Mouse (Mus musculus) midbrain, postnatal 0 days (tissue): ENCODE measurements at regions not wholly inside any gene's neighbourhood (a gene's known extent, or its start where the extent isn't known, plus 50 kb on each side); places are given as distances from the start of the nearest gene placed in this dataset.
A peak's percentile ranks its signal among the peaks of the same experiment; 100 is the strongest.
"Not testable (repeated sequence)": the region's sequence is repeated elsewhere in the genome, so short reads cannot be mapped to it uniquely, and the experiment has no call there.

ENCODE experiments used
- ATAC-seq: fragments of 200-750 bp; cut with Nextera tagmentation; 2 replicates; pipeline ENCODE4 v1.8.0; 2017; ENCODE audit warnings: moderate number of reproducible peaks, mild to moderate bottlenecking, moderate TSS enrichment, moderate library complexity; ENCODE audit not compliant: low FRiP score
- DNase-seq: peaks from one replicate; pipeline ENCODE4 v3.0.0-alpha.2; 2015; ENCODE audit warnings: low spot score
- H3K27ac ChIP-seq: fragments of 300-500 bp; sonication (generic); 2 replicates; pipeline ENCODE4 v1.5.1; 2014; ENCODE audit warnings: low read depth, mild to moderate bottlenecking, low read length, mixed read lengths
- H3K27me3 ChIP-seq: fragments of 300-500 bp; sonication (generic); 2 replicates; pipeline ENCODE4 v1.6.1; 2014; ENCODE audit warnings: low read length, control low read depth, mixed read lengths; ENCODE audit not compliant: insufficient read depth
- H3K36me3 ChIP-seq: fragments of 300-500 bp; sonication (generic); 2 replicates; pipeline ENCODE4 v1.6.1; 2014; ENCODE audit warnings: low read length, control low read depth, mixed read lengths; ENCODE audit not compliant: insufficient read depth
- H3K4me1 ChIP-seq: fragments of 300-500 bp; sonication (generic); 2 replicates; pipeline ENCODE4 v1.6.1; 2014; ENCODE audit warnings: mild to moderate bottlenecking, control low read depth, antibody characterized with exemption, low read length, mixed read lengths; ENCODE audit not compliant: insufficient read depth
- H3K4me2 ChIP-seq: fragments of 300-500 bp; sonication (generic); 2 replicates; pipeline ENCODE4 v1.6.1; 2014; ENCODE audit warnings: low read depth, mild to moderate bottlenecking, low read length, mixed read lengths; ENCODE audit not compliant: poor library complexity, severe bottlenecking
- H3K4me3 ChIP-seq: fragments of 300-500 bp; sonication (generic); 2 replicates; pipeline ENCODE4 v1.5.1; 2014; ENCODE audit warnings: low read depth, mild to moderate bottlenecking, low read length, moderate library complexity
- H3K9ac ChIP-seq: fragments of 300-500 bp; sonication (generic); replicated peaks from 2 replicates; pipeline ENCODE4 v1.6.1; 2014; ENCODE audit warnings: mild to moderate bottlenecking, low read length, moderate library complexity, mixed read lengths; ENCODE audit not compliant: poor library complexity, severe bottlenecking
- H3K9me3 ChIP-seq: fragments of 300-500 bp; sonication (generic); 2 replicates; pipeline ENCODE4 v1.6.1; 2016; ENCODE audit warnings: low read length, control low read depth
- CTCF ChIP-seq: IDR thresholded peaks from 2 replicates; pipeline ENCODE4 v1.5.1; 2016; ENCODE audit warnings: antibody characterized with exemption, mild to moderate bottlenecking
- WGBS: fragments of 180-500 bp; shearing (Covaris S2); extraction: QIAGEN DNeasy Blood & Tissue Kit; methylation state at CpG from one replicate; pipeline ENCODE4 v1.1.7; 2014; 5-methylcytosine and 5-hydroxymethylcytosine counted together

GRCm38 (mm10) chr5:25624029-25624428 lies 81.6 kb downstream of the Xrcc2 start:
- Histone ChIP-seq H3K36me3 (no peaks in the 10 kb centered on the region), H3K27me3 (no peaks in the 10 kb centered on the region), H3K4me1 (no peaks in the 10 kb centered on the region), H3K4me2 (no peak overlapping the region), H3K4me3 (no peak overlapping the region), H3K9ac (no peak overlapping the region), H3K27ac (no peak overlapping the region), H3K9me3 (no peaks in the 10 kb centered on the region)
- 67% methylated on average over 1 of the region's 1 CpGs for WGBS
- no peak for TF ChIP-seq CTCF
- no peak for ATAC-seq
- no peak for DNase-seq

- no peak overlapping the region for H3K4me3 ChIP-seq
- H3K27me3 ChIP-seq = no peaks in the 10 kb centered on the region
- no peak for TF ChIP-seq CTCF
- H3K9me3 ChIP-seq = no peaks in the 10 kb centered on the region
- no peaks in the 10 kb centered on the region for H3K36me3 ChIP-seq
- H3K4me1 ChIP-seq = no peaks in the 10 kb centered on the region
- no peak overlapping the region for H3K9ac ChIP-seq
- DNase-seq (no peak), ATAC-seq (no peak)
- H3K27ac ChIP-seq = no peak overlapping the region
- WGBS = 81% methylated on average over 5 of the region's 5 CpGs
- H3K4me2 ChIP-seq = no peak overlapping the region
These were observed 85.8 kb downstream of the Xrcc2 start for GRCm38 (mm10) chr5:25619872-25620271.

GRCm38 (mm10) chr5:25619337-25619736 lies 86.3 kb downstream of the Xrcc2 start:
- DNase-seq, H3K27ac ChIP-seq, H3K9ac ChIP-seq, H3K4me3 ChIP-seq, H3K27me3 ChIP-seq, H3K4me2 ChIP-seq, ATAC-seq, H3K36me3 ChIP-seq, H3K9me3 ChIP-seq, H3K4me1 ChIP-seq: not testable (repeated sequence)
- WGBS = 51% methylated on average over 2 of the region's 2 CpGs

- Histone ChIP-seq H3K9ac (no peak overlapping the region), H3K9me3 (no peaks in the 10 kb centered on the region), H3K27me3 (no peaks in the 10 kb centered on the region), H3K36me3 (no peaks in the 10 kb centered on the region), H3K4me3 (no peak overlapping the region), H3K27ac (no peak overlapping the region), H3K4me2 (no peak overlapping the region), H3K4me1 (no peaks in the 10 kb centered on the region)
- no peak for TF ChIP-seq CTCF
- ATAC-seq (no peak), DNase-seq (no peak)
- WGBS = 91% methylated on average over 4 of the region's 4 CpGs
These were observed 91.0 kb downstream of the Xrcc2 start for GRCm38 (mm10) chr5:25614659-25615061.

- peak overlapping the region; percentile 47 for H3K27ac ChIP-seq
- no peak overlapping the region for H3K4me3 ChIP-seq
- peak; percentile 83 for ATAC-seq
- no peak overlapping the region for H3K9ac ChIP-seq
- DNase-seq = peak; percentile 90
- H3K4me2 ChIP-seq = no peak overlapping the region
- no peak for TF ChIP-seq CTCF
- no peaks in the 10 kb centered on the region for H3K9me3 ChIP-seq
- H3K36me3 ChIP-seq = no peaks in the 10 kb centered on the region
- H3K4me1 ChIP-seq = no peaks in the 10 kb centered on the region
- H3K27me3 ChIP-seq = no peaks in the 10 kb centered on the region
- WGBS = 73% methylated on average over 8 of the region's 8 CpGs
These were observed 91.6 kb downstream of the Xrcc2 start for GRCm38 (mm10) chr5:25613844-25614658.

- WGBS = 67% methylated on average over 9 of the region's 9 CpGs
- Histone ChIP-seq H3K36me3 (no peaks in the 10 kb centered on the region), H3K4me2 (no peak overlapping the region), H3K9ac (no peak overlapping the region), H3K4me1 (no peaks in the 10 kb centered on the region), H3K4me3 (no peak overlapping the region), H3K27me3 (no peaks in the 10 kb centered on the region), H3K9me3 (no peaks in the 10 kb centered on the region), H3K27ac (0 out of 2 replicates have a peak overlapping the region, but pooled peaks have one; percentile 47)
- ATAC-seq = peak; percentile 57; the same call in 1 of the 2 replicates
- TF ChIP-seq CTCF = no peak
- DNase-seq = peak; percentile 73
These were observed 93.5 kb downstream of the Xrcc2 start for GRCm38 (mm10) chr5:25612036-25612705.
